Comparison of ENCODE assay signal across 11 mouse cellular contexts in genomic region chr4:110916061-110916460, GRCm38 (mm10).
DNase-seq lines count a peak whose midpoint lies in the region; ATAC-seq and TF ChIP-seq lines count a peak whose summit lies in the region.
"Had no signal": no experiment of that assay in that cellular context is flagged by ENCODE, and none has a peak within 500 bp of the region (broad histone marks: within the 10 kb centered on the region; RNA-seq: fewer than 3 reads in every experiment).

No protein-coding gene starts in this region.

- H3K27ac ChIP-seq in forebrain, postnatal 0 days (ENCODE audit: low read depth, low read length) = no peak overlapping the region
- H3K27ac ChIP-seq in forebrain, embryonic 15.5 days (replicated peaks) = no peak overlapping the region
- no peak overlapping the region for H3K27ac ChIP-seq in intestine, embryonic 15.5 days
- H3K27ac ChIP-seq: hindbrain, embryonic 12.5 days; limb, embryonic 15.5 days had no signal

- no peak for TF ChIP-seq CTCF in forebrain, postnatal 0 days (IDR thresholded peaks at IDR 0.05; ENCODE audit: low read depth)

- H3K4me3 ChIP-seq in forebrain, postnatal 0 days (ENCODE audit: low read depth, low read length) = no peak overlapping the region
- H3K4me3 ChIP-seq in forebrain, embryonic 15.5 days = no peak overlapping the region
- no peak overlapping the region for H3K4me3 ChIP-seq in intestine, embryonic 15.5 days (replicated peaks)
- H3K4me3 ChIP-seq: hindbrain, embryonic 12.5 days; limb, embryonic 15.5 days had no signal

- no peaks in the 10 kb centered on the region for H3K27me3 ChIP-seq in forebrain, postnatal 0 days (ENCODE audit: insufficient read depth, low read length)
- no peaks in the 10 kb centered on the region for H3K27me3 ChIP-seq in forebrain, embryonic 15.5 days
- H3K27me3 ChIP-seq in intestine, embryonic 15.5 days (replicated peaks) = no peaks in the 10 kb centered on the region
- H3K27me3 ChIP-seq: hindbrain, embryonic 12.5 days; limb, embryonic 15.5 days had no signal

- no peak for ATAC-seq in forebrain, postnatal 0 days
- ATAC-seq in forebrain, embryonic 15.5 days (replicated peaks) = no peak
- no peak for ATAC-seq in intestine, embryonic 15.5 days
- ATAC-seq in erythroblast, adult 5-6 weeks (replicated peaks; ENCODE audit: low FRiP score, poor library complexity, severe bottlenecking) = no peak

- intact Hi-C loops in left cerebral cortex, postnatal 10 days (cut with DNase I) = no loop called here

- H3K36me3 ChIP-seq in forebrain, postnatal 0 days (ENCODE audit: insufficient read depth) = no peaks in the 10 kb centered on the region
- no peaks in the 10 kb centered on the region for H3K36me3 ChIP-seq in forebrain, embryonic 15.5 days
- H3K36me3 ChIP-seq in intestine, embryonic 15.5 days = no peaks in the 10 kb centered on the region
- H3K36me3 ChIP-seq: hindbrain, embryonic 12.5 days; limb, embryonic 15.5 days had no signal

- H3K4me2 ChIP-seq in forebrain, postnatal 0 days (ENCODE audit: low read depth) = no peak overlapping the region
- H3K4me2 ChIP-seq in forebrain, embryonic 15.5 days (replicated peaks) = no peak overlapping the region
- H3K4me2 ChIP-seq in intestine, embryonic 15.5 days (replicated peaks) = no peak overlapping the region
- H3K4me2 ChIP-seq: hindbrain, embryonic 12.5 days; limb, embryonic 15.5 days had no signal

- no peak overlapping the region for H3K9ac ChIP-seq in forebrain, postnatal 0 days
- H3K9ac ChIP-seq in forebrain, embryonic 15.5 days (replicated peaks) = no peak overlapping the region
- no peak overlapping the region for H3K9ac ChIP-seq in intestine, embryonic 15.5 days
- H3K9ac ChIP-seq: hindbrain, embryonic 12.5 days; limb, embryonic 15.5 days had no signal

- no peaks in the 10 kb centered on the region for H3K9me3 ChIP-seq in forebrain, postnatal 0 days (ENCODE audit: low read length)
- no peaks in the 10 kb centered on the region for H3K9me3 ChIP-seq in forebrain, embryonic 15.5 days
- no peaks in the 10 kb centered on the region for H3K9me3 ChIP-seq in intestine, embryonic 15.5 days
- H3K9me3 ChIP-seq: hindbrain, embryonic 12.5 days; limb, embryonic 15.5 days had no signal

- peak; percentile 5 for DNase-seq in forebrain, postnatal 0 days
- peak; percentile 10 for DNase-seq in MN1 (ENCODE audit: low spot score)
- DNase-seq in kidney, postnatal 25 days = peak; percentile 3 to 44
- peak; percentile 12 to 45 for DNase-seq in left cerebral cortex, postnatal 10 days (ENCODE audit: extremely low spot score in 1 of 2, low spot score in 2 of 2)
- DNase-seq in adrenal gland, adult 18-20 months (ENCODE audit: low spot score in 2 of 2) = no peak
- DNase-seq: heart, adult 11 months had no signal

- 0 out of 2 replicates have a peak, but pooled peaks cover 3% of the 10 kb centered on the region for H3K4me1 ChIP-seq in forebrain, postnatal 0 days (ENCODE audit: insufficient read depth)
- H3K4me1 ChIP-seq in forebrain, embryonic 15.5 days = no peaks in the 10 kb centered on the region
- no peaks in the 10 kb centered on the region for H3K4me1 ChIP-seq in intestine, embryonic 15.5 days (replicated peaks)
- H3K4me1 ChIP-seq: hindbrain, embryonic 12.5 days had no signal

Comparison
In these comparisons a context has a peak if more than half of its experiments do, and no peak if none do; other contexts are left out.
1. DNase-seq: peak in forebrain, postnatal 0 days (single experiment), MN1 (single experiment), kidney, postnatal 25 days (2 of 2) and left cerebral cortex, postnatal 10 days (2 of 2); none in adrenal gland, adult 18-20 months (0 of 2).